Mouse (Mus musculus): ENCODE data around the gene Ctsq. TPM values are rescaled to one million over a fixed set of nuclear protein-coding genes. Genes with fewer than 3 reads are reported as not detected.
A peak's percentile ranks its signal among the peaks of the same experiment; 100 is the strongest.
"Not testable (repeated sequence)": the region's sequence is repeated elsewhere in the genome, so short reads cannot be mapped to it uniquely, and the experiment has no call there.

The Ctsq gene
- total and polyA plus RNA-seq, 3 experiments, result not detected

- not testable (repeated sequence) for H3K27me3 ChIP-seq (ENCODE audit: control insufficient read depth in 1 of 2, insufficient read depth in 2 of 2, low read length in 2 of 2); H3K27ac ChIP-seq (ENCODE audit: control insufficient read depth, low read depth, low read length); DNase-seq (ENCODE audit: low read depth, low spot score); H3K79me2 ChIP-seq (ENCODE audit: control insufficient read depth, insufficient read depth, low read length, poor library complexity); H3K36me3 ChIP-seq (ENCODE audit: control insufficient read depth in 1 of 2, insufficient read depth in 2 of 2, low read length in 2 of 2); H3K9ac ChIP-seq (ENCODE audit: control insufficient read depth, low read depth, low read length, poor library complexity, severe bottlenecking); H3K4me1 ChIP-seq (ENCODE audit: control insufficient read depth in 1 of 2, insufficient read depth in 2 of 2, low read length in 2 of 2); H3K4me3 ChIP-seq (ENCODE audit: control insufficient read depth in 1 of 2, insufficient read depth in 1 of 2, low read depth in 2 of 2, low read length in 2 of 2); H3K9me3 ChIP-seq (replicated peaks; ENCODE audit: insufficient read depth, low read length)
- TF ChIP-seq CTCF (IDR thresholded peaks at IDR 0.05 in 2 of 3, conservative IDR thresholded peaks at IDR 0.05 in 1 of 3; ENCODE audit: control insufficient read depth in 1 of 3, insufficient read depth in 1 of 3, low read depth in 2 of 3, low read length in 3 of 3, poor library complexity in 1 of 3, severe bottlenecking in 1 of 3), result peak in 2 of 3 experiments; percentile 9 to 13; a peak in 1 of 6 replicates
Measured at GRCm38 (mm10) chr13:60986915-60987314, 53.5 kb downstream of the Ctsq start.

Other genes with a start within 250 kb of the Ctsq start
- not detected in 2 replicates for gene Ctsll3, start 237.8 kb downstream of the Ctsq start, total RNA-seq (2012; rRNA removed)
- gene Ctsll3, start 237.8 kb downstream of the Ctsq start, polyA plus RNA-seq (2012; ENCODE audit: insufficient read depth in 1 of 2, insufficient read length in 2 of 2, low read depth in 1 of 2, low replicate concordance in 2 of 2, missing spikeins in 1 of 2), result not detected
- not detected in 2 replicates for gene 4930486L24Rik, start 176.2 kb downstream of the Ctsq start, total RNA-seq (2012; rRNA removed)
- not detected for gene 4930486L24Rik, start 176.2 kb downstream of the Ctsq start, polyA plus RNA-seq (2012; ENCODE audit: insufficient read depth in 1 of 2, insufficient read length in 2 of 2, low read depth in 1 of 2, low replicate concordance in 2 of 2, missing spikeins in 1 of 2)
- not detected in 2 replicates for gene Gm49392, start 143.7 kb downstream of the Ctsq start, total RNA-seq (2012; rRNA removed)
- gene Gm49392, start 143.7 kb downstream of the Ctsq start, polyA plus RNA-seq (2012; ENCODE audit: insufficient read depth in 1 of 2, insufficient read length in 2 of 2, low read depth in 1 of 2, low replicate concordance in 2 of 2, missing spikeins in 1 of 2), result not detected
- gene Ctla2b, start 143.2 kb downstream of the Ctsq start, total RNA-seq (2012; rRNA removed), result not detected in 2 replicates
- not detected for gene Ctla2b, start 143.2 kb downstream of the Ctsq start, polyA plus RNA-seq (2012; ENCODE audit: insufficient read depth in 1 of 2, insufficient read length in 2 of 2, low read depth in 1 of 2, low replicate concordance in 2 of 2, missing spikeins in 1 of 2)
- gene Tpbpb, start 135.8 kb downstream of the Ctsq start, total RNA-seq (2012; rRNA removed), result not detected in 2 replicates
- not detected for gene Tpbpb, start 135.8 kb downstream of the Ctsq start, polyA plus RNA-seq (2012; ENCODE audit: insufficient read depth in 1 of 2, insufficient read length in 2 of 2, low read depth in 1 of 2, low replicate concordance in 2 of 2, missing spikeins in 1 of 2)
- gene Gm49393, start 105.0 kb downstream of the Ctsq start, total RNA-seq (2012; rRNA removed), result not detected in 2 replicates
- gene Gm49393, start 105.0 kb downstream of the Ctsq start, polyA plus RNA-seq (2012; ENCODE audit: insufficient read depth in 1 of 2, insufficient read length in 2 of 2, low read depth in 1 of 2, low replicate concordance in 2 of 2, missing spikeins in 1 of 2), result not detected
- gene Gm49391, start 104.1 kb downstream of the Ctsq start, total RNA-seq (2012; rRNA removed), result not detected in 2 replicates
- not detected for gene Gm49391, start 104.1 kb downstream of the Ctsq start, polyA plus RNA-seq (2012; ENCODE audit: insufficient read depth in 1 of 2, insufficient read length in 2 of 2, low read depth in 1 of 2, low replicate concordance in 2 of 2, missing spikeins in 1 of 2)
- gene Ctla2a, start 104.0 kb downstream of the Ctsq start, total RNA-seq (2012; rRNA removed), result 0.49 and 0.81 TPM in 2 replicates
- 1 to 10 TPM in 1 of 2 experiments, not detected in 1; 1.7 TPM for gene Ctla2a, start 104.0 kb downstream of the Ctsq start, polyA plus RNA-seq (2012; ENCODE audit: insufficient read depth in 1 of 2, insufficient read length in 2 of 2, low read depth in 1 of 2, low replicate concordance in 2 of 2, missing spikeins in 1 of 2)
- not detected in 2 replicates for gene Tpbpa, start 98.6 kb downstream of the Ctsq start, total RNA-seq (2012; rRNA removed)
- not detected for gene Tpbpa, start 98.6 kb downstream of the Ctsq start, polyA plus RNA-seq (2012; ENCODE audit: insufficient read depth in 1 of 2, insufficient read length in 2 of 2, low read depth in 1 of 2, low replicate concordance in 2 of 2, missing spikeins in 1 of 2)
- 0.20 and 0.46 TPM in 2 replicates for gene Ctsj, start 34.7 kb downstream of the Ctsq start, total RNA-seq (2012; rRNA removed)
- under 1 TPM in 1 of 2 experiments, not detected in 1; 0.18 TPM for gene Ctsj, start 34.7 kb downstream of the Ctsq start, polyA plus RNA-seq (2012; ENCODE audit: insufficient read depth in 1 of 2, insufficient read length in 2 of 2, low read depth in 1 of 2, low replicate concordance in 2 of 2, missing spikeins in 1 of 2)
- gene Ctsr, start 123.6 kb upstream of the Ctsq start, total RNA-seq (2012; rRNA removed), result not detected in 2 replicates
- gene Ctsr, start 123.6 kb upstream of the Ctsq start, polyA plus RNA-seq (2012; ENCODE audit: insufficient read depth in 1 of 2, insufficient read length in 2 of 2, low read depth in 1 of 2, low replicate concordance in 2 of 2, missing spikeins in 1 of 2), result not detected
- not detected in 2 replicates for gene Cts6, start 162.8 kb upstream of the Ctsq start, total RNA-seq (2012; rRNA removed)
- not detected for gene Cts6, start 162.8 kb upstream of the Ctsq start, polyA plus RNA-seq (2012; ENCODE audit: insufficient read depth in 1 of 2, insufficient read length in 2 of 2, low read depth in 1 of 2, low replicate concordance in 2 of 2, missing spikeins in 1 of 2)
- not detected in 2 replicates for gene Cts8, start 214.7 kb upstream of the Ctsq start, total RNA-seq (2012; rRNA removed)
- not detected for gene Cts8, start 214.7 kb upstream of the Ctsq start, polyA plus RNA-seq (2012; ENCODE audit: insufficient read depth in 1 of 2, insufficient read length in 2 of 2, low read depth in 1 of 2, low replicate concordance in 2 of 2, missing spikeins in 1 of 2)
- gene Gm49398, start 248.2 kb upstream of the Ctsq start, total RNA-seq (2012; rRNA removed), result not detected in 2 replicates
- not detected for gene Gm49398, start 248.2 kb upstream of the Ctsq start, polyA plus RNA-seq (2012; ENCODE audit: insufficient read depth in 1 of 2, insufficient read length in 2 of 2, low read depth in 1 of 2, low replicate concordance in 2 of 2, missing spikeins in 1 of 2)